Mouse (Mus musculus): Measurements from ENCODE around the gene Msi2. TPM values are rescaled to one million over a fixed set of nuclear protein-coding genes. Genes with fewer than 3 reads are reported as not detected.

Msi2 gene
- polyA plus RNA-seq, 1 experiment from 2014 or later = 24.5 TPM

DNA sequence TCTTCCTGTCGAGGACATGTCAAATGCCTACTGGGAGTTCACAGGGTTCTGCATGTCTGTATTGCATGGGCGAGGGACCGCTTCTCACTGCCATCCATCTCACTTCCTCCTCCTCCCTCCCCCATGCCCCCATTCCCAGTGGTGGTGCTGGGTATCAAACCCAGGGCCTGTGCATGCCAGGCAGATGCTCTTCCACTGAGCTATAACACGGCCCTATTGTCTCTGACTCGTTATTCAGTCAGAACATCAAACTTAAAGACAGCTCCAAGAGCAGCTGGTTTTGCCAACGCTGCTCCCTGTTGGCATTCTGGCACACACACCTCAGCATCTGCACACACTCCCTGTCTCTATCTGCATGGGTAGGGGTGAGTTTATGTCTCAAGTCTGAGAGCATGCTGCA is 317.0 kb downstream of the Msi2 start:
- Histone ChIP-seq H3K27ac (no peak overlapping the region), H3K4me2 (ENCODE audit: low read length) (no peak overlapping the region), H3K9me3 (replicated peaks; ENCODE audit: low read length) (no peaks in the 10 kb centered on the region), H3K36me3 (ENCODE audit: insufficient read depth, low read length) (no peaks in the 10 kb centered on the region), H3K4me3 (replicated peaks; ENCODE audit: low read depth, low read length) (no peak overlapping the region), H3K4me1 (replicated peaks; ENCODE audit: insufficient read depth, low read length) (peaks cover 23% of the 10 kb centered on the region), H3K27me3 (ENCODE audit: insufficient read depth, low read length) (no peaks in the 10 kb centered on the region), H3K9ac (ENCODE audit: low read depth, low read length) (no peak overlapping the region)
- TF ChIP-seq CTCF (IDR thresholded peaks at IDR 0.05; ENCODE audit: low read depth) = no peak
- WGBS = 83% methylated on average over 6 of the region's 6 CpGs
- no peak for ATAC-seq (replicated peaks; ENCODE audit: low FRiP score, low read depth)
- no peak for DNase-seq (ENCODE audit: low spot score)

DNA sequence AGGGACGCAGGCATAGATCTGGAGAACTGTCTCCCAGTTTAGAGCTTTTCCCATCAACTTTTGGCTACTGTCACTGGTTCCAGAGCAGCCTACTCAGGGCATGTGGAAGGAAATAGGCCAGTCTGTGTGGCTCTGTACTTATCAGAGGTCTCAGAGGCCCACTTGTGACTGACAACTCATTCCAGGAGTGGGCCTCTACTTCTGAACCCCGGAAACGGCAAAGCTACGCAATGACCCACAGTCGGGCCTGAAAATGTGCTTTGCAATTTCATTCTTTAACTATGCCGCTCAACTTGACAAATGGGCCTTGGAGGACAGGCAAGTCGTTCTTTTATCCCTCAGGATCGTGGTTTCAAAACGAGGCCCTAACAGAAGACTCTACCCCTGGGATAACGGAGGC is 317.4 kb downstream of the Msi2 start:
- H3K4me1 ChIP-seq (replicated peaks; ENCODE audit: insufficient read depth, low read length) = peaks cover 23% of the 10 kb centered on the region
- H3K27ac ChIP-seq = no peak overlapping the region
- ATAC-seq (replicated peaks; ENCODE audit: low FRiP score, low read depth) = no peak
- TF ChIP-seq CTCF (IDR thresholded peaks at IDR 0.05; ENCODE audit: low read depth) = no peak
- H3K36me3 ChIP-seq (ENCODE audit: insufficient read depth, low read length) = no peaks in the 10 kb centered on the region
- H3K27me3 ChIP-seq (ENCODE audit: insufficient read depth, low read length) = no peaks in the 10 kb centered on the region
- H3K4me3 ChIP-seq (replicated peaks; ENCODE audit: low read depth, low read length) = no peak overlapping the region
- 78% methylated on average over 10 of the region's 10 CpGs for WGBS
- H3K9me3 ChIP-seq (replicated peaks; ENCODE audit: low read length) = no peaks in the 10 kb centered on the region
- no peak for DNase-seq (ENCODE audit: low spot score)
- no peak overlapping the region for H3K4me2 ChIP-seq (ENCODE audit: low read length)
- H3K9ac ChIP-seq (ENCODE audit: low read depth, low read length) = no peak overlapping the region

DNA sequence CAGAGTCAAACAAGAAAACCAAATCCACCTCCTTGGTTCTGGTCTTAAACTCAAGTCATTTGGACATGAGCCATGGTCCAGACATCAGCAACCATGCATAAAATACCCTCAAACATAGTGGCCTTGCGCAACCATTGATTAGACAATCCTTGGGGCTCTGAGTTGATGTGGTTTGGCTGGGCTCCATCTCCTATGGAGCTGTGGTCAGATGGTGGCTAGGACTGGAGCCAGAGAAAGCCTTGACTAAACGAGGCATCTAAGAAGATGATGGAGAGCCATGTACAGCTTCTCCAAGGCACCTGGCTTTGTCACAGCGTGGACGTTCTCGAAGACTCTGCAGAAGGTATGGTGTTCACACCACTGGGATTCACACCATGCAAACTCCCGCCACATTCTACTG is 318.1 kb downstream of the Msi2 start:
- H3K9ac ChIP-seq (ENCODE audit: low read depth, low read length) = no peak overlapping the region
- DNase-seq (ENCODE audit: low spot score) (no peak), ATAC-seq (replicated peaks; ENCODE audit: low FRiP score, low read depth) (no peak)
- peaks cover 18% of the 10 kb centered on the region for H3K4me1 ChIP-seq (replicated peaks; ENCODE audit: insufficient read depth, low read length)
- no peaks in the 10 kb centered on the region for H3K36me3 ChIP-seq (ENCODE audit: insufficient read depth, low read length)
- no peak overlapping the region for H3K4me2 ChIP-seq (ENCODE audit: low read length)
- H3K9me3 ChIP-seq (replicated peaks; ENCODE audit: low read length) = no peaks in the 10 kb centered on the region
- no peak for TF ChIP-seq CTCF (IDR thresholded peaks at IDR 0.05; ENCODE audit: low read depth)
- H3K27ac ChIP-seq = no peak overlapping the region
- WGBS = 85% methylated on average over 6 of the region's 6 CpGs
- no peaks in the 10 kb centered on the region for H3K27me3 ChIP-seq (ENCODE audit: insufficient read depth, low read length)
- H3K4me3 ChIP-seq (replicated peaks; ENCODE audit: low read depth, low read length) = no peak overlapping the region

DNA sequence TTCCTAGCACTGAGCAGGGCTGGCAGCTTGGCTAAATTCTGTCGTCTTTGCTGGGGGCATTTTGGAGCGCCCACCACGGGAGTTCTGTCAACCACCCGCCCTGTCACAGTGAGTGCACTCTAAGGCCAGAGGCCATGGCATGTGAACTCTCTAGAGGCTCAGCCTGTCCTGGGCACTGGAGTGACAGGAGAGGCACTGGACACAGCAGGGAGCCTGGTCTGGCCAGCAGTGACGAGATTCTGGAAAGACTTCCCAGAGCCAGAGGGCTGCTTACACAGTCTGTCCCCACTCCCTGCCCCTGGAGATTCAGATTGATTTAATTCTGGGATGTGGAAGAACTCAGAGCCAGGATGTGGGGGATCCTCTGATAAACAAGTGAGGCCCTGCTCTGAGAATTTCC is 318.9 kb downstream of the Msi2 start:
- ATAC-seq (replicated peaks; ENCODE audit: low FRiP score, low read depth) (no peak; the same call in 1 of the 2 replicates), DNase-seq (ENCODE audit: low spot score) (no peak)
- Histone ChIP-seq H3K4me3 (replicated peaks; ENCODE audit: low read depth, low read length) (no peak overlapping the region), H3K27ac (no peak overlapping the region), H3K27me3 (ENCODE audit: insufficient read depth, low read length) (no peaks in the 10 kb centered on the region), H3K4me1 (replicated peaks; ENCODE audit: insufficient read depth, low read length) (peaks cover 13% of the 10 kb centered on the region; the same call in 1 of the 2 replicates), H3K4me2 (ENCODE audit: low read length) (no peak overlapping the region), H3K36me3 (ENCODE audit: insufficient read depth, low read length) (no peaks in the 10 kb centered on the region), H3K9ac (ENCODE audit: low read depth, low read length) (no peak overlapping the region), H3K9me3 (replicated peaks; ENCODE audit: low read length) (no peaks in the 10 kb centered on the region)
- WGBS = 38% methylated on average over 5 of the region's 5 CpGs
- no peak for TF ChIP-seq CTCF (IDR thresholded peaks at IDR 0.05; ENCODE audit: low read depth)

DNA sequence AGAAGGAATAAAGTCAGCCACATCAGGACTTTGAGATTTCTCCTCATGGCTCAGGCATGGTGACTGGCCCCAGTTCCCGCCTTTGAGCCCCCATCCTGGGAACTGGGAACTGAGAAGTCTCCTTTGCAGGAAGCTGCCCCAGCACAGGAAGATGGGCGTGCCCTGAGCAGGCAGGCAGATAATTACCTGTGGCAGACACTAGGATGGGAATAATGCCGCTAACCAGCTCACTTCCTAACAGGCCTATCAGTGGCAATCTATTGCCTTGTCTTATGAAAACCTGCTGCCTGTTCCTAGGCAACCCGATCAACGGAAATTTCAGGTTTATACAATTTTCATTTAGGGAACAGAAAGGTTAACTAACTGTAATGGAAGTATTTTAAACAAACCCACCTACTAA is 319.3 kb downstream of the Msi2 start:
- Histone ChIP-seq H3K9ac (ENCODE audit: low read depth, low read length) (no peak overlapping the region), H3K27me3 (ENCODE audit: insufficient read depth, low read length) (no peaks in the 10 kb centered on the region), H3K4me2 (ENCODE audit: low read length) (no peak overlapping the region), H3K9me3 (replicated peaks; ENCODE audit: low read length) (no peaks in the 10 kb centered on the region), H3K4me3 (replicated peaks; ENCODE audit: low read depth, low read length) (no peak overlapping the region), H3K27ac (no peak overlapping the region), H3K4me1 (replicated peaks; ENCODE audit: insufficient read depth, low read length) (peaks cover 11% of the 10 kb centered on the region; the same call in 1 of the 2 replicates), H3K36me3 (ENCODE audit: insufficient read depth, low read length) (no peaks in the 10 kb centered on the region)
- WGBS = 80% methylated on average over 5 of the region's 5 CpGs
- ATAC-seq (replicated peaks; ENCODE audit: low FRiP score, low read depth) (no peak), DNase-seq (ENCODE audit: low spot score) (no peak)
- TF ChIP-seq CTCF (IDR thresholded peaks at IDR 0.05; ENCODE audit: low read depth) = no peak

DNA sequence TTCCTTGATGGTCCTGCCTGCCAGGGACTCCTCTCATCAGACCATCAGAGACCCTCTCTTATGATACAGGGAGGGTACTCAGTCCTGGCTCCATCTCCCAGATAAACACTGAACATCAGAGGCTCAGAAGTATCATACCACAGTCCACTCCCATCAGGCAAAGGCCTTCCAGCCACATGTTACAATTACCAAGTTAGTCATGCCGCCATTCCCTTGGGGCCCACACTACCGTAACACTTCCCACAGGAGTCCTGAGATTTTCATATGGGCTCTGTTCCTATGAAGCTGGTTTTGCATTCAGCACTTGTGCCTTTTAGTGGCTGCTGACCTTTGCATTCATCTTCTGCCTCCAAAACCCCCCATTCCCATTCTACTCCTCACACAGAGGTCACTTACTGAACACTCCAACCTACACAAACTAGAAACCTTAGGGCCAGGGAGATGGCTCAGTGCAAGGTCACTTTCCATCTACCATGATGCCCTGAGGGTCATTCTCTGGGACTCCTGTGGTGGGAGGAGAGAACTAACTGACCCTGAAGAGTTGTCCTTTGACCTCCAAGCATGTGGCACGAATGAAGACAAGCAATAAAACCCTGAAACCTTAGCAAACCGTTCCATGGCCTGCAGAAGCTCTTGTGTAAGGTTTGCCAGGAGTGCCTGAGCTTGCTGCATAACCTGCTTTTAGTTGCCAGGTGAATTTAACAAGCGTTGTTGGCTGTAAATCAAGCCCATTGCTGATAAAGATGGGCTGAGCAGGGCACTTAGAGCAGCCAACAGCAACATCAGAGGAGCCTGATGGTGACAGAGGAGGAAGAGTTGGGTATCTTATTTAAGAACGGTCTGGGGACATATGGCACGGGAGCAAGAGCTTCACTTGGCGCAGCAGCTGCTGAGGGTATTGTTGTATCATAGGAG is 323.0 kb downstream of the Msi2 start:
- Histone ChIP-seq H3K36me3 (ENCODE audit: insufficient read depth, low read length) (peaks cover 12% of the 10 kb centered on the region; the same call in 1 of the 2 replicates), H3K9ac (ENCODE audit: low read depth, low read length) (no peak overlapping the region), H3K9me3 (replicated peaks; ENCODE audit: low read length) (no peaks in the 10 kb centered on the region), H3K4me1 (replicated peaks; ENCODE audit: insufficient read depth, low read length) (0 out of 2 replicates have a peak, but pooled peaks cover 8% of the 10 kb centered on the region), H3K27ac (no peak overlapping the region), H3K4me3 (replicated peaks; ENCODE audit: low read depth, low read length) (no peak overlapping the region), H3K27me3 (ENCODE audit: insufficient read depth, low read length) (no peaks in the 10 kb centered on the region), H3K4me2 (ENCODE audit: low read length) (no peak overlapping the region)
- DNase-seq (ENCODE audit: low spot score) (no peak), ATAC-seq (replicated peaks; ENCODE audit: low FRiP score, low read depth) (no peak)
- no peak for TF ChIP-seq CTCF (IDR thresholded peaks at IDR 0.05; ENCODE audit: low read depth)
- WGBS = 57% methylated on average over 8 of the region's 8 CpGs

All from kidney, postnatal 0 days (tissue).